In genomic region chr15:7092321-7092720, GRCm38 (mm10) we compare ENCODE assay signal across 9 mouse cellular contexts. TPM values are rescaled to one million over a fixed set of nuclear protein-coding genes. Genes with fewer than 3 reads are reported as not detected.
DNase-seq lines count a peak whose midpoint lies in the region; ATAC-seq lines count a peak whose summit lies in the region.
"Had no signal": no experiment of that assay in that cellular context is flagged by ENCODE, and none has a peak within 500 bp of the region (broad histone marks: within the 10 kb centered on the region; RNA-seq: fewer than 3 reads in every experiment).

No protein-coding gene starts in this region.

- peak overlapping the region; percentile 3; the same call in 1 of the 2 replicates for H3K4me2 ChIP-seq in lung, embryonic 16.5 days (ENCODE audit: low read depth, low read length)
- peak overlapping the region; percentile 45 for H3K4me2 ChIP-seq in heart, embryonic 14.5 days (ENCODE audit: low read length)
- peak overlapping the region; percentile 44 for H3K4me2 ChIP-seq in liver, embryonic 11.5 days
- H3K4me2 ChIP-seq in midbrain, embryonic 15.5 days, result no peak overlapping the region
- H3K4me2 ChIP-seq in hindbrain, embryonic 16.5 days (ENCODE audit: low read length), result no peak overlapping the region
- H3K4me2 ChIP-seq in forebrain, embryonic 15.5 days (replicated peaks), result no peak overlapping the region
- H3K4me2 ChIP-seq in hindbrain, embryonic 14.5 days (replicated peaks), result no peak overlapping the region
- H3K4me2 ChIP-seq: intestine, embryonic 15.5 days had no signal

- H3K4me1 ChIP-seq in lung, embryonic 16.5 days (replicated peaks; ENCODE audit: control insufficient read depth, insufficient read depth, low read length), result peaks cover 6% of the 10 kb centered on the region; the same call in 1 of the 2 replicates
- H3K4me1 ChIP-seq in heart, embryonic 14.5 days (ENCODE audit: control insufficient read depth in 2 of 2, insufficient read depth in 2 of 2, low read length in 2 of 2), result peaks cover 12 to 21% of the 10 kb centered on the region in 2 experiments
- H3K4me1 ChIP-seq in liver, embryonic 11.5 days (replicated peaks; ENCODE audit: control insufficient read depth, insufficient read depth, low read length), result no peaks in the 10 kb centered on the region
- no peaks in the 10 kb centered on the region for H3K4me1 ChIP-seq in midbrain, embryonic 15.5 days
- no peaks in the 10 kb centered on the region for H3K4me1 ChIP-seq in hindbrain, embryonic 16.5 days (ENCODE audit: control insufficient read depth, insufficient read depth, low read depth, low read length)
- H3K4me1 ChIP-seq in forebrain, embryonic 15.5 days, result no peaks in the 10 kb centered on the region
- H3K4me1 ChIP-seq in hindbrain, embryonic 14.5 days (replicated peaks; ENCODE audit: control insufficient read depth, insufficient read depth, low read length), result no peaks in the 10 kb centered on the region

- no peak overlapping the region for H3K27ac ChIP-seq in lung, embryonic 16.5 days (ENCODE audit: low read length)
- H3K27ac ChIP-seq in heart, embryonic 14.5 days (replicated peaks in 1 of 2; ENCODE audit: control insufficient read depth in 1 of 2, insufficient read depth in 1 of 2, low read depth in 2 of 2, low read length in 2 of 2), result no peak overlapping the region
- H3K27ac ChIP-seq in liver, embryonic 11.5 days (ENCODE audit: low read depth, low read length), result no peak overlapping the region
- H3K27ac ChIP-seq in midbrain, embryonic 15.5 days, result no peak overlapping the region
- H3K27ac ChIP-seq in hindbrain, embryonic 16.5 days (ENCODE audit: low read depth, low read length), result no peak overlapping the region
- H3K27ac ChIP-seq in forebrain, embryonic 15.5 days (replicated peaks), result no peak overlapping the region
- H3K27ac ChIP-seq in hindbrain, embryonic 14.5 days, result no peak overlapping the region
- H3K27ac ChIP-seq: intestine, embryonic 15.5 days had no signal

- DNase-seq in lung, postnatal 4 days, result no peak
- no peak for DNase-seq in liver, embryonic 11.5 days (ENCODE audit: low spot score)
- no peak for DNase-seq in hindbrain, embryonic 14.5 days (ENCODE audit: low spot score)

- H3K27me3 ChIP-seq in lung, embryonic 16.5 days (ENCODE audit: control insufficient read depth, insufficient read depth, low read depth, low read length), result no peaks in the 10 kb centered on the region
- H3K27me3 ChIP-seq in heart, embryonic 14.5 days (ENCODE audit: control insufficient read depth, insufficient read depth, low read length), result no peaks in the 10 kb centered on the region
- H3K27me3 ChIP-seq in liver, embryonic 11.5 days (replicated peaks; ENCODE audit: control insufficient read depth, insufficient read depth, low read length), result no peaks in the 10 kb centered on the region
- H3K27me3 ChIP-seq in midbrain, embryonic 15.5 days (replicated peaks), result no peaks in the 10 kb centered on the region
- no peaks in the 10 kb centered on the region for H3K27me3 ChIP-seq in hindbrain, embryonic 16.5 days (replicated peaks; ENCODE audit: control insufficient read depth, insufficient read depth, low read length)
- H3K27me3 ChIP-seq in forebrain, embryonic 15.5 days, result no peaks in the 10 kb centered on the region
- no peaks in the 10 kb centered on the region for H3K27me3 ChIP-seq in hindbrain, embryonic 14.5 days (ENCODE audit: control insufficient read depth, insufficient read depth, low read length)
- H3K27me3 ChIP-seq: intestine, embryonic 15.5 days had no signal

- H3K9ac ChIP-seq in lung, embryonic 16.5 days (ENCODE audit: low read length), result no peak overlapping the region
- H3K9ac ChIP-seq in heart, embryonic 14.5 days (ENCODE audit: low read length), result no peak overlapping the region
- no peak overlapping the region for H3K9ac ChIP-seq in liver, embryonic 11.5 days (ENCODE audit: low read depth, low read length)
- no peak overlapping the region for H3K9ac ChIP-seq in midbrain, embryonic 15.5 days
- H3K9ac ChIP-seq in hindbrain, embryonic 16.5 days (ENCODE audit: low read depth, low read length), result no peak overlapping the region
- H3K9ac ChIP-seq in forebrain, embryonic 15.5 days (replicated peaks), result no peak overlapping the region
- H3K9ac ChIP-seq in hindbrain, embryonic 14.5 days, result no peak overlapping the region
- H3K9ac ChIP-seq: intestine, embryonic 15.5 days had no signal

- no peak for ATAC-seq in lung, embryonic 16.5 days (ENCODE audit: low read depth)
- ATAC-seq in heart, embryonic 14.5 days (ENCODE audit: insufficient number of reproducible peaks, insufficient read depth, low FRiP score, low read depth), result no peak
- no peak for ATAC-seq in liver, embryonic 11.5 days (replicated peaks; ENCODE audit: low FRiP score)
- ATAC-seq in midbrain, embryonic 15.5 days (replicated peaks), result no peak
- ATAC-seq in hindbrain, embryonic 16.5 days, result no peak
- no peak for ATAC-seq in forebrain, embryonic 15.5 days (replicated peaks)
- ATAC-seq in hindbrain, embryonic 14.5 days (ENCODE audit: low FRiP score), result no peak
- ATAC-seq: intestine, embryonic 15.5 days had no signal

- no peak overlapping the region for H3K4me3 ChIP-seq in lung, embryonic 16.5 days (ENCODE audit: low read length)
- no peak overlapping the region for H3K4me3 ChIP-seq in heart, embryonic 14.5 days (ENCODE audit: control insufficient read depth in 1 of 2, insufficient read depth in 1 of 2, low read depth in 1 of 2, low read length in 2 of 2)
- no peak overlapping the region for H3K4me3 ChIP-seq in liver, embryonic 11.5 days (ENCODE audit: low read depth, low read length)
- no peak overlapping the region for H3K4me3 ChIP-seq in midbrain, embryonic 15.5 days
- H3K4me3 ChIP-seq in hindbrain, embryonic 16.5 days (ENCODE audit: low read length), result no peak overlapping the region
- no peak overlapping the region for H3K4me3 ChIP-seq in forebrain, embryonic 15.5 days
- H3K4me3 ChIP-seq in hindbrain, embryonic 14.5 days (replicated peaks; ENCODE audit: low read length), result no peak overlapping the region
- H3K4me3 ChIP-seq: intestine, embryonic 15.5 days had no signal

- 25% methylated on average over 8 of the region's 8 CpGs for WGBS in lung, embryonic 16.5 days
- 30% methylated on average over 8 of the region's 8 CpGs for WGBS in heart, embryonic 14.5 days
- 33% methylated on average over 8 of the region's 8 CpGs for WGBS in liver, embryonic 11.5 days
- 62% methylated on average over 8 of the region's 8 CpGs for WGBS in midbrain, embryonic 15.5 days
- WGBS in hindbrain, embryonic 16.5 days, result 76% methylated on average over 8 of the region's 8 CpGs
- 39% methylated on average over 8 of the region's 8 CpGs for WGBS in forebrain, embryonic 15.5 days
- 59% methylated on average over 8 of the region's 8 CpGs for WGBS in hindbrain, embryonic 14.5 days

- no peaks in the 10 kb centered on the region for H3K9me3 ChIP-seq in lung, embryonic 16.5 days (ENCODE audit: control insufficient read depth, low read length)
- no peaks in the 10 kb centered on the region for H3K9me3 ChIP-seq in heart, embryonic 14.5 days (ENCODE audit: control insufficient read depth, low read length)
- no peaks in the 10 kb centered on the region for H3K9me3 ChIP-seq in liver, embryonic 11.5 days (ENCODE audit: control insufficient read depth, low read length)
- H3K9me3 ChIP-seq in midbrain, embryonic 15.5 days, result no peaks in the 10 kb centered on the region
- no peaks in the 10 kb centered on the region for H3K9me3 ChIP-seq in hindbrain, embryonic 16.5 days (ENCODE audit: control insufficient read depth, low read length)
- no peaks in the 10 kb centered on the region for H3K9me3 ChIP-seq in forebrain, embryonic 15.5 days
- H3K9me3 ChIP-seq in hindbrain, embryonic 14.5 days (ENCODE audit: control insufficient read depth, low read length), result no peaks in the 10 kb centered on the region
- H3K9me3 ChIP-seq: intestine, embryonic 15.5 days had no signal

- H3K36me3 ChIP-seq in lung, embryonic 16.5 days (ENCODE audit: control insufficient read depth, insufficient read depth, low read length), result no peaks in the 10 kb centered on the region
- no peaks in the 10 kb centered on the region for H3K36me3 ChIP-seq in heart, embryonic 14.5 days (ENCODE audit: control insufficient read depth, insufficient read depth, low read length)
- H3K36me3 ChIP-seq in liver, embryonic 11.5 days (ENCODE audit: control insufficient read depth, insufficient read depth, low read length), result no peaks in the 10 kb centered on the region
- H3K36me3 ChIP-seq in midbrain, embryonic 15.5 days (replicated peaks), result no peaks in the 10 kb centered on the region
- H3K36me3 ChIP-seq in hindbrain, embryonic 16.5 days (ENCODE audit: control insufficient read depth, insufficient read depth, low read length), result no peaks in the 10 kb centered on the region
- no peaks in the 10 kb centered on the region for H3K36me3 ChIP-seq in forebrain, embryonic 15.5 days
- H3K36me3 ChIP-seq in hindbrain, embryonic 14.5 days (replicated peaks; ENCODE audit: control insufficient read depth, insufficient read depth), result no peaks in the 10 kb centered on the region
- H3K36me3 ChIP-seq: intestine, embryonic 15.5 days had no signal

RNA-seq across cellular contexts. Expression of gene Lifr, which starts 1.9 kb away (rescaled TPM):
- 22.7 and 26.4 TPM in 2 replicates for polyA plus RNA-seq in lung, embryonic 16.5 days (2015; fragmentation: Nextera tagmentation; extraction: Ambion mirVana)
- 33.4 and 36.4 TPM in 2 replicates for polyA plus RNA-seq in heart, embryonic 14.5 days (2014; fragmentation: Nextera tagmentation; extraction: Ambion mirVana)
- 28.7 and 31.0 TPM in 2 replicates for polyA plus RNA-seq in liver, embryonic 11.5 days (2014; fragmentation: Nextera tagmentation; extraction: Ambion mirVana)
- 9.7 and 11.2 TPM in 2 replicates for polyA plus RNA-seq in midbrain, embryonic 15.5 days (2015; fragmentation: Nextera tagmentation; extraction: Ambion mirVana)
- 16.8 and 18.2 TPM in 2 replicates for polyA plus RNA-seq in hindbrain, embryonic 16.5 days (2015; fragmentation: Nextera tagmentation; extraction: Ambion mirVana)
- 7.6 and 8.1 TPM in 2 replicates for polyA plus RNA-seq in forebrain, embryonic 15.5 days (2015; fragmentation: Nextera tagmentation; extraction: Ambion mirVana)
- 35.2 and 38.7 TPM in 2 replicates for polyA plus RNA-seq in hindbrain, embryonic 14.5 days (2014; fragmentation: Nextera tagmentation; extraction: Ambion mirVana)

Comparison
In these comparisons a context has a peak if more than half of its experiments do, and no peak if none do; other contexts are left out.
1. H3K4me2 ChIP-seq: peak in lung, embryonic 16.5 days (single experiment), heart, embryonic 14.5 days (single experiment) and liver, embryonic 11.5 days (single experiment); none in midbrain, embryonic 15.5 days (single experiment), hindbrain, embryonic 16.5 days (single experiment), forebrain, embryonic 15.5 days (single experiment) and hindbrain, embryonic 14.5 days (single experiment).